Mouse (Mus musculus) lung, postnatal 0 days (tissue): ENCODE measurements around the gene Fam102a. TPM values are rescaled to one million over a fixed set of nuclear protein-coding genes. Genes with fewer than 3 reads are reported as not detected.

Source experiments
- ATAC-seq: fragments of 200-750 bp; cut with Nextera tagmentation; 2 replicates; pipeline ENCODE4 v1.8.0; 2017; ENCODE audit warnings: moderate library complexity
- DNase-seq: peaks from one replicate; pipeline ENCODE4 v3.0.0-alpha.2; 2016; ENCODE audit warnings: low spot score
- H3K27ac ChIP-seq: fragments of 300-500 bp; sonication (generic); 2 replicates; pipeline ENCODE4 v1.5.1; 2014; ENCODE audit warnings: antibody characterized with exemption, mild to moderate bottlenecking, low read length, mixed read lengths
- H3K27me3 ChIP-seq: fragments of 300-500 bp; sonication (generic); replicated peaks from 2 replicates; pipeline ENCODE4 v1.6.1; 2014; ENCODE audit warnings: low read length, mixed read lengths; ENCODE audit not compliant: insufficient read depth
- H3K36me3 ChIP-seq: fragments of 300-500 bp; sonication (generic); 2 replicates; pipeline ENCODE4 v1.6.1; 2014; ENCODE audit warnings: low read length, mixed read lengths; ENCODE audit not compliant: insufficient read depth
- H3K4me1 ChIP-seq: fragments of 300-500 bp; sonication (generic); 2 replicates; pipeline ENCODE4 v1.6.1; 2014; ENCODE audit warnings: antibody characterized with exemption, low read depth, low read length, mixed read lengths; ENCODE audit not compliant: insufficient read depth
- H3K4me2 ChIP-seq: fragments of 300-500 bp; sonication (generic); replicated peaks from 2 replicates; pipeline ENCODE4 v1.6.1; 2014; ENCODE audit warnings: low read depth, mild to moderate bottlenecking, low read length, moderate library complexity, mixed read lengths
- H3K4me3 ChIP-seq: fragments of 300-500 bp; sonication (generic); 2 replicates; pipeline ENCODE4 v1.5.1; 2014; ENCODE audit warnings: low read depth, low read length
- H3K9ac ChIP-seq: fragments of 300-500 bp; sonication (generic); replicated peaks from 2 replicates; pipeline ENCODE4 v1.6.1; 2014; ENCODE audit warnings: low read depth, mild to moderate bottlenecking
- H3K9me3 ChIP-seq: fragments of 300-500 bp; sonication (generic); 2 replicates; pipeline ENCODE4 v1.6.1; 2016; ENCODE audit warnings: low read length, mixed read lengths
- CTCF ChIP-seq: IDR thresholded peaks from 2 replicates; pipeline ENCODE4 v1.5.1; 2016; ENCODE audit warnings: antibody characterized with exemption, mild to moderate bottlenecking
- EP300 ChIP-seq: IDR thresholded peaks from 2 replicates; pipeline ENCODE4 v1.6.1; 2016; ENCODE audit warnings: antibody characterized with exemption, mild to moderate bottlenecking, control low read depth
- WGBS: fragments of 180-500 bp; shearing (Covaris S2); extraction: QIAGEN DNeasy Blood & Tissue Kit; methylation state at CpG from one replicate; pipeline ENCODE4 v1.1.7; 2014; 5-methylcytosine and 5-hydroxymethylcytosine counted together
- polyA plus RNA-seq: library from polyadenylated mRNA; unstranded; fragments of >200 nt; fragmentation: Nextera tagmentation; extraction: Ambion mirVana; gene quantifications from 2 replicates; pipeline ENCODE4 v1.2.1, GENCODE M21; 2015

The Fam102a gene
- polyA plus RNA-seq, 1 experiment from 2014 or later: 8.0 TPM

DNA sequence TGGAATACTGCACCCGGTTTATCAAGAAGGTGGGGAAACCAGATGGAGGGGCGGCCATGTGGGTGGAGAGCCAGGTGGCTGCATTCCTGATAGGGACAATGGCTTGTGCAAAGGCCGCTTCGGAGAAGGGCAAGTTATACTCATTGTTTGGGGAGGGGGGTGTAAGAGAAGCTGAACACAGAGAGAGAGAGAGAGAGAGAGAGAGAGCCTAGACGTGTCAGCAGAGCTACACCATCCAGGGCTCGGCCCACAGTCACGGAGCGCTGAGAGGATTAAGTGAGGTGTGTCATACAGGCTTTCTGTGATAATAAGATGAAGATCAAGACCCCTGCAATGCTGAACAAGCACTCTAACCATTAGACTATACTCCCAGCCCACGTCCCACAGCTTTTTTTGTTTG is 27.2 kb upstream of the Fam102a start:
- Histone ChIP-seq H3K9ac (no peak overlapping the region), H3K27me3 (no peaks in the 10 kb centered on the region), H3K27ac (no peak overlapping the region), H3K4me1 (peaks cover 18% of the 10 kb centered on the region), H3K4me2 (no peak overlapping the region), H3K4me3 (no peak overlapping the region), H3K36me3 (no peaks in the 10 kb centered on the region), H3K9me3 (no peaks in the 10 kb centered on the region)
- ATAC-seq (peak; percentile 4; the same call in 1 of the 2 replicates), DNase-seq (no peak)
- TF ChIP-seq CTCF (no peak), EP300 (no peak)
- WGBS: 42% methylated on average over 9 of the region's 9 CpGs

DNA sequence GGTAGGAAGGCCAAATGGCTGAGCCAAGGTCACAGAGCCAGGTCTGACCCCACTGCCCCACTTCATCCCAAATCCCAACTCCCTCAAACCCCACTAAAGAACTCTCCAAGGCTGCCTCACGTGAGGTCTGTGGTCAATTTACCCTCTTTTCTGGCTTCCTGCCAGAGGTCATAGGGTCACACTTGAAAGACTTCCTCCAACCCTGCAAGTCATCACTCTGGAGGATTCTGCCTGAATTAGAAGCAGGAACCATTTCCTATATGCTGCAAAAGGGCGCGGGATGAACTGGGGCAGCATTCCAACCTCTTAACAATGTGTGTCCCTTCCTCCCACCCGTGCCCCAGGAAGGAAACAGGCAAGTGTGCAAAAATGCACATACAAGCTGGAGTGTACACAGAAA is 25.8 kb upstream of the Fam102a start:
- ATAC-seq: peak; percentile 54
- TF ChIP-seq EP300 (peak; percentile 75), CTCF (no peak)

DNA sequence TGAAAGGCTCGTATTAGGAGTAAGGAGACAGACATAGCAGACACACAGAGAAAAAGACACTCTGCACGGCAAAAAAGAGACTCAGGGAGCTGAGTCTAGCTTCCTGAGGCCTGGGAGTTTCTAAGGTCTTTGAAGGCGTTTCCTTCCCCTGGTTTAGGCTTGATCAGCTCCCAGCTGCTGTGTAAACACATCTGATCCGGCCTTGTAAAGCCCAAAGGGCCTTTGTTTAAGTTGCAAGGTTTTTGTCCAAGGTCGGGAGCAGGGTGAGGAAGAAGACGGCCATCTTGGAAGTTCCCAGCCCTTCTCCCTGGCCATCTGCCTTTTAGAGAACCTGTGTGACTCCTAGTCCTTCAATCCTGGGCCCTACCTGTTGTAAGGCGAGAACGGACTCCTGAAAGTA is 25.2 kb upstream of the Fam102a start:
- Histone ChIP-seq H3K36me3 (no peaks in the 10 kb centered on the region), H3K4me2 (no peak overlapping the region), H3K27ac (peak overlapping the region; percentile 85), H3K4me1 (peaks cover 18% of the 10 kb centered on the region), H3K4me3 (no peak overlapping the region), H3K9ac (0 out of 2 replicates have a peak overlapping the region, but pooled peaks have one; percentile 8), H3K27me3 (no peaks in the 10 kb centered on the region), H3K9me3 (no peaks in the 10 kb centered on the region)
- peak; percentile 58 for ATAC-seq
- peak; percentile 25; the same call in 1 of the 2 replicates for TF ChIP-seq EP300
- no peak for TF ChIP-seq CTCF
- DNase-seq: peak; percentile 61
- 24% methylated on average over 8 of the region's 8 CpGs for WGBS

More for the DNA sequence above, 25.8 kb upstream of the Fam102a start:
- no peaks in the 10 kb centered on the region for H3K9me3 ChIP-seq
- H3K9ac ChIP-seq: 0 out of 2 replicates have a peak overlapping the region, but pooled peaks have one; percentile 8
- no peak overlapping the region for H3K4me2 ChIP-seq
- H3K4me3 ChIP-seq: no peak overlapping the region
- DNase-seq: peak; percentile 45
- no peaks in the 10 kb centered on the region for H3K36me3 ChIP-seq
- peaks cover 18% of the 10 kb centered on the region for H3K4me1 ChIP-seq
- H3K27ac ChIP-seq: peak overlapping the region; percentile 85
- no peaks in the 10 kb centered on the region for H3K27me3 ChIP-seq
- 19% methylated on average over 4 of the region's 4 CpGs for WGBS

DNA sequence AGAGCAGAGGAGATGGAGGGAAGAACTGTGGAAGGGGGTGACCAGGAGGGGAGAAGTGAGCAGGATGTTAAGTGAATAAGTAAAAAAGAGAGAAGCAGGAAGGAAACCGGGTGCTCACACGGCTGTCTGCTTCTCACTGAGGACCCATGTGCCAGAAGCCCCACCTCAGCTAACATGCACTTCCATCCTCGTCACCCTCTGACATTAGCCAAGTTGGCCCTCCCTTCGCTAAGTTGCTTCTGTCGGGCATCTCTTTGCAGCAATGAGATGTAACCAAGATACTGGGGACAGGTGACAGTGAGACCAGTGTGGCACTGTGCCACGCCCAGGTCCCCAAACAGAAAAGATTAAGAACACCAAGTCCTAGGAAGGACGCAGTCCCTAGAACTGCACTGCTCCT is 22.5 kb upstream of the Fam102a start:
- H3K4me2 ChIP-seq: no peak overlapping the region
- H3K36me3 ChIP-seq: no peaks in the 10 kb centered on the region
- 63% methylated on average over 7 of the region's 7 CpGs for WGBS
- H3K27ac ChIP-seq: no peak overlapping the region
- H3K9me3 ChIP-seq: no peaks in the 10 kb centered on the region
- TF ChIP-seq CTCF (no peak), EP300 (no peak)
- H3K4me3 ChIP-seq: no peak overlapping the region
- H3K4me1 ChIP-seq: peaks cover 7% of the 10 kb centered on the region; the same call in 1 of the 2 replicates
- no peaks in the 10 kb centered on the region for H3K27me3 ChIP-seq
- no peak for ATAC-seq
- no peak overlapping the region for H3K9ac ChIP-seq
- no peak for DNase-seq

DNA sequence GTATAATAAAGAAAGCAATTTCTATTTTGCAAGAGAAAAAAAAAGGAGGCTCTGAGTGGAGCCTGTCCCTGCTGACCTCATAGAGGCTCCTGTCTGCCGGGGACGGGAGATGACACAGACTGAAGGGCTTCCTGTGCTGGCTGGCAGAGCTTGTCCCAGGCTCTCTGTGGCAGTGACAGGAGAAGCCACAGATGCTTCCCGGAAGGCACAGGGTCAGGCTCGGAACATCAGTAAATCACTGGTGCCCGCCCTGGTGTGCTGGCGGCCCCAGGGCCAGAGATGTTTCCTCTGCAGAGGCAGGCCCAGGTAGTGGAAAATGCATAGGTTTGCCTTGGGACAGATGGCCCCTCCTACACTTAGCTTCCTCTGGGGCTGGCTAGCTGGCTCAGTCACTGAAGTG is 20.8 kb upstream of the Fam102a start:
- H3K4me2 ChIP-seq: no peak overlapping the region
- ATAC-seq: peak; percentile 90
- H3K27me3 ChIP-seq: no peaks in the 10 kb centered on the region

DNA sequence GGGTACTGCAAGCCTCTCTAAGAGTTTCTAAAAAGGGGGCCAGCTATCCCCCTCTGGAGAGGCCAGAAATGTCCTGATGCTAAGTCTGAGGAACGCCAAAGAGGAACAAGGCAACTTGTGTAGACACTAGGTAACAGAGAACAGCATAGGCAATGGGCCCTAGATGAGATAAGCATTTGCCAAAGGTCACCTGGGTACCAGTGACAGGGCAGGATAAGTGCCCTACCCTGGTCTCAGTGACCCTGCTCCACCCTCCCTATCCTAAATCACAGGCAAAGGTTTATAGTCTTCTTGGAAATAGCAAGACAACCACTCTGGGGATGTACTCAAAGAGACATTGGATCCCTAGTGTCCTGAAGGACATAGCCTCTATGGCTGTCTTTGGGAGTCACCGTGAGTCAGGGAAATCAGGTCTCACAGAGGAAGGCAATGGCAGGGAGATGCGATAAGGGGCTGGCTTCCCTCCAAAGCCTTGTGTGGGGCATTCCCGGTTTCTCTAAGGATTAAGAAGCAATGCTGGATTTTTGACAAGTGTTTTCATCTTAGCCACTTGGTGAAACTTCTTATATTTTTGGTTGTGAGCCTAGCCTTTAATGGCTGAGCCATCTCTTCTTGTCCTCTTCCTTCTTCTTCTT is 17.8 kb upstream of the Fam102a start:
- Histone ChIP-seq H3K36me3 (no peaks in the 10 kb centered on the region), H3K27me3 (no peaks in the 10 kb centered on the region), H3K4me1 (no peaks in the 10 kb centered on the region), H3K4me2 (no peak overlapping the region), H3K9ac (no peak overlapping the region), H3K4me3 (no peak overlapping the region), H3K9me3 (no peaks in the 10 kb centered on the region), H3K27ac (no peak overlapping the region)
- WGBS: 47% methylated on average over 4 of the region's 4 CpGs
- TF ChIP-seq EP300 (no peak), CTCF (no peak)
- DNase-seq: peak; percentile 28
- no peak for ATAC-seq

More for the DNA sequence above, 20.8 kb upstream of the Fam102a start:
- Histone ChIP-seq H3K36me3 (no peaks in the 10 kb centered on the region), H3K4me1 (peaks cover 4% of the 10 kb centered on the region; the same call in 1 of the 2 replicates), H3K9me3 (no peaks in the 10 kb centered on the region), H3K27ac (peak overlapping the region; percentile 43), H3K4me3 (no peak overlapping the region), H3K9ac (no peak overlapping the region)
- TF ChIP-seq CTCF (no peak), EP300 (peak; percentile 90)
- DNase-seq: peak; percentile 81
- 33% methylated on average over 6 of the region's 6 CpGs for WGBS
